Mouse (Mus musculus) spleen, adult 2 months (tissue): ENCODE data around the gene Brca1. TPM values are rescaled to one million over a fixed set of nuclear protein-coding genes. Genes with fewer than 3 reads are reported as not detected.
"Not testable (repeated sequence)": the region's sequence is repeated elsewhere in the genome, so short reads cannot be mapped to it uniquely, and the experiment has no call there.

Experiments
- DNase-seq, 2 experiments: peaks; one replicate each; pipeline versions ENCODE4 v3.0.0 to v3.0.0-alpha.2; 2012 to 2021; ENCODE audit warnings: low spot score in 2 of 2, low read depth in 1 of 2
- H3K27ac ChIP-seq: fragments of 200-500 bp; 2 replicates; pipeline ENCODE4 v1.5.1; 2012; ENCODE audit warnings: low read length, inconsistent platforms; ENCODE audit not compliant: insufficient read depth
- H3K27me3 ChIP-seq: fragments of 200-500 bp; 2 replicates; pipeline ENCODE4 v1.6.1; 2012; ENCODE audit warnings: mild to moderate bottlenecking, moderate library complexity, low read length, inconsistent platforms; ENCODE audit not compliant: control insufficient read depth, insufficient read depth
- H3K36me3 ChIP-seq: fragments of 200-500 bp; 2 replicates; pipeline ENCODE4 v1.6.1; 2012; ENCODE audit warnings: mild to moderate bottlenecking, low read length, inconsistent platforms; ENCODE audit not compliant: control insufficient read depth, insufficient read depth
- H3K4me1 ChIP-seq: fragments of 200-500 bp; 2 replicates; pipeline ENCODE4 v1.6.1; 2011; ENCODE audit warnings: inconsistent platforms; ENCODE audit not compliant: control insufficient read depth, insufficient read depth, insufficient read length
- H3K4me3 ChIP-seq: fragments of 200-500 bp; 2 replicates; pipeline ENCODE4 v1.5.1; 2011; ENCODE audit warnings: mild to moderate bottlenecking, inconsistent platforms; ENCODE audit not compliant: insufficient read depth, insufficient read length; ENCODE audit errors: extremely low read depth
- CTCF ChIP-seq: fragments of 200-500 bp; IDR thresholded peaks from 2 replicates; pipeline ENCODE4 v1.5.1; 2011; ENCODE audit warnings: mild to moderate bottlenecking, inconsistent platforms; ENCODE audit not compliant: insufficient read depth, insufficient read length, insufficient replicate concordance; ENCODE audit errors: extremely low read depth
- POLR2A ChIP-seq: fragments of 200-500 bp; IDR thresholded peaks from 2 replicates; pipeline ENCODE4 v1.6.1; 2011; ENCODE audit warnings: low read depth, low read length, inconsistent platforms
- WGBS: fragments of 180-500 bp; shearing (Covaris S2); methylation state at CpG from one replicate; pipeline ENCODE4 v1.1.7; 2018; 5-methylcytosine and 5-hydroxymethylcytosine counted together
- polyA plus RNA-seq: library from polyadenylated mRNA; depleted of rRNA; stranded (reverse); fragments of >200 nt; gene quantifications from 2 replicates; pipeline ENCODE4 v1.2.3, GENCODE M21; 2012

Gene Brca1
- polyA plus RNA-seq, 1 experiment: 1.5 TPM

GRCm38 (mm10) chr11:101451536-101451935 is 100.2 kb downstream of the Brca1 start:
- Histone ChIP-seq H3K27ac (no peak overlapping the region), H3K36me3 (peaks cover 2% of the 10 kb centered on the region; the same call in 1 of the 2 replicates), H3K4me3 (no peak overlapping the region), H3K4me1 (peaks cover 2% of the 10 kb centered on the region; the same call in 1 of the 2 replicates), H3K27me3 (no peaks in the 10 kb centered on the region)
- WGBS: 90% methylated on average over 10 of the region's 10 CpGs
- DNase-seq: no peak
- TF ChIP-seq POLR2A (no peak), CTCF (no peak)

GRCm38 (mm10) chr11:101450394-101450793 is 101.4 kb downstream of the Brca1 start:
- Histone ChIP-seq H3K36me3 (0 out of 2 replicates have a peak, but pooled peaks cover under 1% of the 10 kb centered on the region), H3K27me3 (no peaks in the 10 kb centered on the region), H3K27ac (no peak overlapping the region), H3K4me1 (peaks cover 2% of the 10 kb centered on the region; the same call in 1 of the 2 replicates), H3K4me3 (no peak overlapping the region)
- no peak for DNase-seq
- TF ChIP-seq POLR2A (no peak), CTCF (peak; percentile 14; the same call in 1 of the 2 replicates)
- 85% methylated on average over 3 of the region's 3 CpGs for WGBS

- 76% methylated on average over 4 of the region's 4 CpGs for WGBS
- not testable (repeated sequence) for H3K27me3 ChIP-seq, H3K4me1 ChIP-seq, H3K4me3 ChIP-seq, H3K27ac ChIP-seq, H3K36me3 ChIP-seq, DNase-seq
Measured at GRCm38 (mm10) chr11:101449596-101449995, 102.2 kb downstream of the Brca1 start.

- no peak for TF ChIP-seq POLR2A
- WGBS: 11% methylated on average over 4 of the region's 4 CpGs
- Histone ChIP-seq H3K4me1 (peaks cover 2% of the 10 kb centered on the region; the same call in 1 of the 2 replicates), H3K27ac (peak overlapping the region; percentile 92), H3K27me3 (no peaks in the 10 kb centered on the region), H3K4me3 (peak overlapping the region; percentile 83), H3K36me3 (peaks cover 10% of the 10 kb centered on the region)
- DNase-seq: no peak
Measured at GRCm38 (mm10) chr11:101448899-101449298, 102.9 kb downstream of the Brca1 start.

- 1% methylated on average over 10 of the region's 10 CpGs for WGBS
- TF ChIP-seq CTCF (no peak), POLR2A (peak; percentile 88; the same call in 1 of the 2 replicates)
- peak; percentile 70 to 75 for DNase-seq
Measured at GRCm38 (mm10) chr11:101448274-101448746, 103.4 kb downstream of the Brca1 start, which contains the start of gene Ifi35. Gene Ifi35 (plus strand): TSS chr11:101448407.

GRCm38 (mm10) chr11:101447786-101448185 is 104.0 kb downstream of the Brca1 start:
- TF ChIP-seq CTCF (no peak), POLR2A (no peak)
- Histone ChIP-seq H3K27me3 (no peaks in the 10 kb centered on the region), H3K4me1 (peaks cover 9% of the 10 kb centered on the region; the same call in 1 of the 2 replicates), H3K27ac (peak overlapping the region; percentile 92), H3K36me3 (peaks cover 14% of the 10 kb centered on the region), H3K4me3 (no peak overlapping the region)
- no peak for DNase-seq
- 68% methylated on average over 5 of the region's 5 CpGs for WGBS

More at GRCm38 (mm10) chr11:101448274-101448746, 103.4 kb downstream of the Brca1 start, which contains the start of gene Ifi35:
- H3K27me3 ChIP-seq: no peaks in the 10 kb centered on the region
- peak within 1 kb of the TSS; percentile 83 for H3K4me3 ChIP-seq
- H3K36me3 ChIP-seq: peaks cover 14% of the 10 kb centered on the region
- H3K27ac ChIP-seq: peak within 1 kb of the TSS; percentile 92
- H3K4me1 ChIP-seq: peaks cover 6% of the 10 kb centered on the region; the same call in 1 of the 2 replicates

GRCm38 (mm10) chr11:101446860-101447259 is 104.9 kb downstream of the Brca1 start:
- not testable (repeated sequence) for H3K4me3 ChIP-seq, DNase-seq, H3K4me1 ChIP-seq, H3K27ac ChIP-seq, H3K27me3 ChIP-seq
- 91% methylated on average over 8 of the region's 8 CpGs for WGBS
- peaks cover 14% of the 10 kb centered on the region for H3K36me3 ChIP-seq
